Mouse (Mus musculus): ENCODE measurements around the gene Ap4m1. TPM values are rescaled to one million over a fixed set of nuclear protein-coding genes. Genes with fewer than 3 reads are reported as not detected.
A peak's percentile ranks its signal among the peaks of the same experiment; 100 is the strongest.

Ap4m1 gene
- polyA plus RNA-seq, 1 experiment from 2014 or later, result 27.4 TPM

MicroRNAs encoded within 50 kb of the gene (microRNA counts, 519-probe panel; counts per million panel counts)
- 3,659 counts per million, percentile 87 among the panel's probes with 10 or more counts for microRNA mmu-miR-106b
- microRNA mmu-miR-25, result 4,326 counts per million, percentile 96 among the panel's probes with 10 or more counts
- 3,549 counts per million, percentile 84 among the panel's probes with 10 or more counts for microRNA mmu-miR-93

Small RNA genes lying within 50 kb of the gene (microRNA-seq; reads per million reads assigned to microRNA genes)
- gene Mir106b (ENCODE audit: borderline number of aligned reads), result 4,627 reads per million, percentile 89 among the genes with 10 or more reads in this experiment
- 523 reads per million, percentile 71 among the genes with 10 or more reads in this experiment for gene Mir25 (ENCODE audit: borderline number of aligned reads)
- gene Mir93 (ENCODE audit: borderline number of aligned reads), result 6,682 reads per million, percentile 92 among the genes with 10 or more reads in this experiment

Other genes with a start within 250 kb of the Ap4m1 start
- 0.92 and 1.2 TPM in 2 replicates for gene Gjc3, start 208.9 kb upstream of the Ap4m1 start, polyA plus RNA-seq (2015; fragmentation: Nextera tagmentation; extraction: Ambion mirVana)
- gene Azgp1, start 190.5 kb upstream of the Ap4m1 start, polyA plus RNA-seq (2015; fragmentation: Nextera tagmentation; extraction: Ambion mirVana), result 0.17 TPM in 1 of 2 replicates, not detected in the other
- gene Smok3a, start 150.7 kb upstream of the Ap4m1 start, polyA plus RNA-seq (2015; fragmentation: Nextera tagmentation; extraction: Ambion mirVana), result not detected in 2 replicates
- not detected in 2 replicates for gene Smok3b, start 150.6 kb upstream of the Ap4m1 start, polyA plus RNA-seq (2015; fragmentation: Nextera tagmentation; extraction: Ambion mirVana)
- gene Smok3c, start 118.8 kb upstream of the Ap4m1 start, polyA plus RNA-seq (2015; fragmentation: Nextera tagmentation; extraction: Ambion mirVana), result not detected in 2 replicates
- 16.5 and 17.8 TPM in 2 replicates for gene Zkscan1, start 86.9 kb upstream of the Ap4m1 start, polyA plus RNA-seq (2015; fragmentation: Nextera tagmentation; extraction: Ambion mirVana)
- gene Zscan21, start 55.1 kb upstream of the Ap4m1 start, polyA plus RNA-seq (2015; fragmentation: Nextera tagmentation; extraction: Ambion mirVana), result 54.0 and 58.1 TPM in 2 replicates
- gene Zfp113, start 16.3 kb upstream of the Ap4m1 start, polyA plus RNA-seq (2015; fragmentation: Nextera tagmentation; extraction: Ambion mirVana), result 17.4 and 19.9 TPM in 2 replicates
- gene Cops6, start 10.9 kb upstream of the Ap4m1 start, polyA plus RNA-seq (2015; fragmentation: Nextera tagmentation; extraction: Ambion mirVana), result 303 and 321 TPM in 2 replicates
- gene Mcm7, start 420 bp downstream of the Ap4m1 start, polyA plus RNA-seq (2015; fragmentation: Nextera tagmentation; extraction: Ambion mirVana), result 141 and 142 TPM in 2 replicates
- 77.2 and 87.7 TPM in 2 replicates for gene Taf6, start 15.4 kb downstream of the Ap4m1 start, polyA plus RNA-seq (2015; fragmentation: Nextera tagmentation; extraction: Ambion mirVana)
- gene Cnpy4, start 15.5 kb downstream of the Ap4m1 start, polyA plus RNA-seq (2015; fragmentation: Nextera tagmentation; extraction: Ambion mirVana), result 61.1 and 65.6 TPM in 2 replicates
- gene Mblac1, start 22.3 kb downstream of the Ap4m1 start, polyA plus RNA-seq (2015; fragmentation: Nextera tagmentation; extraction: Ambion mirVana), result 8.5 and 8.6 TPM in 2 replicates
- gene Nxpe5, start 53.9 kb downstream of the Ap4m1 start, polyA plus RNA-seq (2015; fragmentation: Nextera tagmentation; extraction: Ambion mirVana), result not detected in 2 replicates
- gene Lamtor4, start 83.5 kb downstream of the Ap4m1 start, polyA plus RNA-seq (2015; fragmentation: Nextera tagmentation; extraction: Ambion mirVana), result 72.6 and 72.7 TPM in 2 replicates
- 7.4 and 7.7 TPM in 2 replicates for gene BC037034, start 92.0 kb downstream of the Ap4m1 start, polyA plus RNA-seq (2015; fragmentation: Nextera tagmentation; extraction: Ambion mirVana)
- 2.9 and 3.1 TPM in 2 replicates for gene Gal3st4, start 100.8 kb downstream of the Ap4m1 start, polyA plus RNA-seq (2015; fragmentation: Nextera tagmentation; extraction: Ambion mirVana)
- gene Gm43720, start 108.0 kb downstream of the Ap4m1 start, polyA plus RNA-seq (2015; fragmentation: Nextera tagmentation; extraction: Ambion mirVana), result 0.12 and 0.13 TPM in 2 replicates
- 24.7 and 30.0 TPM in 2 replicates for gene Gpc2, start 108.0 kb downstream of the Ap4m1 start, polyA plus RNA-seq (2015; fragmentation: Nextera tagmentation; extraction: Ambion mirVana)
- gene Stag3, start 108.2 kb downstream of the Ap4m1 start, polyA plus RNA-seq (2015; fragmentation: Nextera tagmentation; extraction: Ambion mirVana), result 4.9 and 5.2 TPM in 2 replicates
- 0.21 TPM in 1 of 2 replicates, not detected in the other for gene Pvrig, start 170.0 kb downstream of the Ap4m1 start, polyA plus RNA-seq (2015; fragmentation: Nextera tagmentation; extraction: Ambion mirVana)

Measured in embryonic facial prominence, embryonic 15.5 days (tissue).